In the genomic region with DNA sequence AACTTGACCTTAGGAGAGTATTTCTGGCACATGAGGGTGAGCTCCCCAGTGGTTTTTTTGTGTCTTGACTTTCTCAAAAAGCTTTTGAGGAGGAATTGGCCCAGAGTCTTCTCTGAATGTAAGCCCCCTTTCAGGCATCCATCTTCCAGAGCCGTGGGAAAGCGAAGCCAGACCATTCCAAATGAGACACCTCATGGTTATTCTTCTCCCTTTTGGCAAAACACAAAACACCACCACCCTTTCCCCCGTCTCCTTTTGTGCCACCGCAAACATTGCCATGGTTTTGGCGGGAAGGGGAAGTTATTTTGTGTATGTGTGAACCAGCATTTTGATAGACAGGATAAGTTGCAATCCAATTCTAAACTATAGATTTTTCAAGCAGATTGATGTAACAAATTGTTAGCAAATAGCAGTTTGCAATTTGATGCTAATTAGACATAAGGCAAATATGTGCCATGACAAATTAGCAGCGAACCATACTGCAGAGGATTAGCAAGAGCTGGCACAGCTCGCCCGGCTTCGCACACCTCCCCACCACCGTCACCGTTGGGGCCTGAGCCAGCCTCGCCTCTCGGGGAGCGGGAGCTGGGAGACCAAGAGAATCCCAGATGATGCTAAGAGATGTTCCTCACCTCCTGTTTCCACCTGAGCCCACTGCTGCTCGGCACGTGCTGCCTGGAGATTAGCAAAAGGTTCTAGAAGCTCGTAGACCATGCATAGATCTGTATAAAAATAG, we compare ENCODE assay signal across 13 mouse cellular contexts.
DNase-seq lines count a peak whose midpoint lies in the region; ATAC-seq lines count a peak whose summit lies in the region.
"Had no signal": no experiment of that assay in that cellular context is flagged by ENCODE, and none has a peak within 500 bp of the region (broad histone marks: within the 10 kb centered on the region; RNA-seq: fewer than 3 reads in every experiment).

No protein-coding gene starts in this region.

- no peaks in the 10 kb centered on the region for H3K4me1 ChIP-seq in embryonic facial prominence, embryonic 14.5 days (ENCODE audit: control insufficient read depth, insufficient read depth, low read length)
- H3K4me1 ChIP-seq in embryonic facial prominence, embryonic 10.5 days: no peaks in the 10 kb centered on the region
- no peaks in the 10 kb centered on the region for H3K4me1 ChIP-seq in intestine, embryonic 16.5 days (ENCODE audit: control insufficient read depth, insufficient read depth, low read length)
- H3K4me1 ChIP-seq: lung, embryonic 15.5 days had no signal

- no peaks in the 10 kb centered on the region for H3K27me3 ChIP-seq in embryonic facial prominence, embryonic 14.5 days (replicated peaks; ENCODE audit: control insufficient read depth, insufficient read depth, low read length)
- no peaks in the 10 kb centered on the region for H3K27me3 ChIP-seq in embryonic facial prominence, embryonic 10.5 days (replicated peaks; ENCODE audit: low read depth, poor library complexity, severe bottlenecking)
- H3K27me3 ChIP-seq in intestine, embryonic 16.5 days (replicated peaks; ENCODE audit: control insufficient read depth, insufficient read depth, low read length): no peaks in the 10 kb centered on the region
- H3K27me3 ChIP-seq: lung, embryonic 15.5 days had no signal

- no peak overlapping the region for H3K4me2 ChIP-seq in embryonic facial prominence, embryonic 14.5 days (ENCODE audit: low read depth, low read length)
- no peak overlapping the region for H3K4me2 ChIP-seq in intestine, embryonic 16.5 days (ENCODE audit: low read depth, low read length)
- H3K4me2 ChIP-seq: lung, embryonic 15.5 days had no signal

- no peak for ATAC-seq in embryonic facial prominence, embryonic 14.5 days (ENCODE audit: low read depth)
- ATAC-seq in intestine, embryonic 16.5 days: no peak

- H3K4me3 ChIP-seq in embryonic facial prominence, embryonic 14.5 days (ENCODE audit: low read depth, low read length): no peak overlapping the region
- no peak overlapping the region for H3K4me3 ChIP-seq in embryonic facial prominence, embryonic 10.5 days
- H3K4me3 ChIP-seq in intestine, embryonic 16.5 days (ENCODE audit: low read length): no peak overlapping the region
- H3K4me3 ChIP-seq: lung, embryonic 15.5 days had no signal

- WGBS in embryonic facial prominence, embryonic 14.5 days: 82% methylated on average over 17 of the region's 17 CpGs
- WGBS in embryonic facial prominence, embryonic 10.5 days: 89% methylated on average over 17 of the region's 17 CpGs
- 89% methylated on average over 17 of the region's 17 CpGs for WGBS in intestine, embryonic 16.5 days

- no peak overlapping the region for H3K27ac ChIP-seq in embryonic facial prominence, embryonic 14.5 days (replicated peaks; ENCODE audit: low read depth, low read length)
- H3K27ac ChIP-seq in embryonic facial prominence, embryonic 10.5 days (replicated peaks): no peak overlapping the region
- no peak overlapping the region for H3K27ac ChIP-seq in intestine, embryonic 16.5 days (ENCODE audit: low read length)
- H3K27ac ChIP-seq: lung, embryonic 15.5 days had no signal

- no peak overlapping the region for H3K9ac ChIP-seq in embryonic facial prominence, embryonic 14.5 days (ENCODE audit: low read depth, low read length)
- H3K9ac ChIP-seq in intestine, embryonic 16.5 days (ENCODE audit: low read depth, low read length): no peak overlapping the region
- H3K9ac ChIP-seq: lung, embryonic 15.5 days had no signal

- H3K36me3 ChIP-seq in embryonic facial prominence, embryonic 14.5 days (ENCODE audit: control insufficient read depth, insufficient read depth, low read length): no peaks in the 10 kb centered on the region
- H3K36me3 ChIP-seq in embryonic facial prominence, embryonic 10.5 days (replicated peaks): no peaks in the 10 kb centered on the region
- no peaks in the 10 kb centered on the region for H3K36me3 ChIP-seq in intestine, embryonic 16.5 days (ENCODE audit: control insufficient read depth, insufficient read depth, low read length)
- H3K36me3 ChIP-seq: lung, embryonic 15.5 days had no signal

- DNase-seq in embryonic facial prominence, embryonic 14.5 days (ENCODE audit: low spot score): peak; percentile 6
- DNase-seq in embryonic facial prominence, embryonic 10.5 days (ENCODE audit: low spot score): no peak
- peak; percentile 43 for DNase-seq in layer of hippocampus, adult 11-12 months (ENCODE audit: low spot score)
- no peak for DNase-seq in layer of hippocampus, adult 9-10 months (ENCODE audit: low spot score)
- DNase-seq in layer of hippocampus, adult 9-11 months: peak; percentile 46
- peak; percentile 73 for DNase-seq in right cerebral cortex, postnatal 25 days
- no peak for DNase-seq in spleen, adult 12 weeks (ENCODE audit: low spot score)
- DNase-seq: cerebellum, postnatal 36 days; gastrocnemius, postnatal 10 days; kidney, adult 2 months; liver had no signal

- H3K9me3 ChIP-seq in embryonic facial prominence, embryonic 14.5 days (ENCODE audit: control insufficient read depth, low read length): 0 out of 2 replicates have a peak, but pooled peaks cover under 1% of the 10 kb centered on the region
- no peaks in the 10 kb centered on the region for H3K9me3 ChIP-seq in embryonic facial prominence, embryonic 10.5 days
- no peaks in the 10 kb centered on the region for H3K9me3 ChIP-seq in intestine, embryonic 16.5 days (ENCODE audit: control insufficient read depth, low read length)
- H3K9me3 ChIP-seq: lung, embryonic 15.5 days had no signal

Comparison
In these comparisons a context has a peak if more than half of its experiments do, and no peak if none do; other contexts are left out.
1. DNase-seq: peak in embryonic facial prominence, embryonic 14.5 days (single experiment), layer of hippocampus, adult 11-12 months (single experiment), layer of hippocampus, adult 9-11 months (single experiment) and right cerebral cortex, postnatal 25 days (single experiment); none in embryonic facial prominence, embryonic 10.5 days (single experiment), layer of hippocampus, adult 9-10 months (single experiment) and spleen, adult 12 weeks (single experiment).